Mouse (Mus musculus): Measurements from ENCODE around the gene Slc25a38. TPM values are rescaled to one million over a fixed set of nuclear protein-coding genes. Genes with fewer than 3 reads are reported as not detected.
A peak's percentile ranks its signal among the peaks of the same experiment; 100 is the strongest.

The Slc25a38 gene
- total RNA-seq (2021) = 10 to 100 TPM; 10.2 to 11.7 TPM

GRCm38 (mm10) chr9:120110211-120111018 is at the start of gene Slc25a38:
Gene Slc25a38 (plus strand): TSS chr9:120110374.
- intact Hi-C loops (cut with DNase I) = loop anchor here (1.0 kb wide), 1 partner anchor 17 kb away; the partner anchor contains the start of gene Rpsa
- DNase-seq = peak; percentile 95 to 96

DNA sequence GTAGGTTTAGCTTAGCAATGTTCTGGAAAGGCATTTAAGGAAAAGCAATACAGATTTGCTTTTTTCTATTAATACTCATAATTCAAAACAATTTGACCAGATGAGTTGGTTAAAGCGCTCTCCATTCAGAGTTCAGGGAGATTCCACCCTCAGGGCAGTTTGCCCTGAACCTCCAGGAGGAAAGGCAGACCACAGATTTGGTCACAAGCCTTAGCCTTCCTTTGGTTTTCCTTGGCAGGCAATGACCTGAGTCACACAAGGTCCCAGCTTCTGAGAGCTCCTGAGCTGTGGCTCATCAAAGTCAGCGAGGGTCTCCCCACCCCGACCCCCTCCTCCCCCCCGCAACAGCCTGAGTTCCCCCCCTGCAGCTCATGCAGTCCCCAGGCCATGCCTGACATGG is 45.9 kb upstream of the Slc25a38 start:
- DNase-seq = no peak

DNA sequence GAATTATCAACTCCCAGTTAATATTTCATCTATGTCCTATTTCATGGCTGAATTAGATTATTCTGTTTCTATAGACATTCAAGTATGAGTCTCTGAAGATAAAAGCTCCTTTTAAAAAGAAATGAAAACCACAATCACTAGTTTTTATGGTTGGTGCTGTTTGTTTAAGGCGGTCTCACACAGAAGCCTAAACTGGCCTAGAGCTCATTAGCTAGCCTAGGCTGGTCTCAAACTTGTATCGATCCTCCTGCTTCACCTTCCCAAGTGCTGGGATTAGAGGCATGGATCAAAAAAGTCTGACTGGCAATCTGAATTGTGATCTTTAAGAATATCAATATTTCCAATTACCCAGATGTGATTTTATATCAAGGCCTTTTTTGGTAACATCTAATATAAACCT is 42.6 kb upstream of the Slc25a38 start:
- intact Hi-C loops (cut with DNase I) = no loop called here
- no peak for DNase-seq

More for the DNA sequence above, 45.9 kb upstream of the Slc25a38 start:
- intact Hi-C loops (cut with DNase I) = no loop called here

- DNase-seq = peak in 1 of 2 experiments; percentile 9
These were observed 42.1 kb upstream of the Slc25a38 start for GRCm38 (mm10) chr9:120068047-120068446.

GRCm38 (mm10) chr9:120069779-120070178 is 40.4 kb upstream of the Slc25a38 start, which contains the start of gene Cx3cr1:
Gene Cx3cr1 (minus strand): TSS chr9:120069879.
- intact Hi-C loops (cut with DNase I) = no loop called here
- DNase-seq = no peak

More at GRCm38 (mm10) chr9:120068047-120068446, 42.1 kb upstream of the Slc25a38 start:
- intact Hi-C loops (cut with DNase I) = no loop called here

DNA sequence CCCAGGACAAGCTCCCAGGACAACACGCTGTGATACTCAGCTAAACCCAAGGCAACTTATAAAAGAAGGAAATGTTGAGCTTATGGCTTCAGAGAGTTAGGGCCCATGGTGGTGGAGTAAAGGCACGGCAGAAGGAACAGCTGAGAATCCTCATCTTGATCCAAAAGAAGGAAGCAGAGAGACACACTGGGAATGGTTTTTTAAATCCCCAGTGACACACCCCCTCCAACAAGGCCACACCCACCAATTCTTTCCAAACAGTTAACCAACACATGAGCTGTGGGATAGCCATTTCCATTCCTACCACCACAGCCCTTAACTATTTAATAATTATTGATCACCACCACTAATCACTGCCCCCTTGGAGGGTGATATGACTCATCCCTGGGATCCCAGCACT is 38.9 kb upstream of the Slc25a38 start:
- intact Hi-C loops (cut with DNase I) = no loop called here
- peak; percentile 12 to 36 for DNase-seq

GRCm38 (mm10) chr9:120073169-120073568 is 37.0 kb upstream of the Slc25a38 start:
- intact Hi-C loops (cut with DNase I) = loop anchor here (2.0 kb wide), 2 partner anchors 44 to 110 kb away; no protein-coding TSS in a partner anchor
- DNase-seq = peak; percentile 89 to 94

DNA sequence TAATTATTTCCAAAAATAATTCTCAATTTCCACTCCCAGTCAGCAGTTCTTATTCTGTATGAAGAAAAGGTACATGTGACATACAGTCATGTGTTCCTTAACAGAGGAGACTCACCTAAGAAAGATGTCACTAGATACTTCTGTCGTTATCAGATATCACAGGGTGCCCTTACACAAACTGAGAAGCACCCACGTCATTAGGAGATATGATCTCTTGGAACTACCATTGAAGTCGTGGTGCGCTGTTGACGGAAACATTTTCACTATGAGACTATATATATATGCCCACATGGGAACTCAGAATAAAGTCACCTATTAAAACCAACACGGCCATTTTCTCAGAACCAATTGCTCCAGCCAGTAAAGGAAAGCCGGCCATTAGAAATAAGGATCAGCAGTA is 35.7 kb upstream of the Slc25a38 start:
- intact Hi-C loops (cut with DNase I) = no loop called here
- no peak for DNase-seq

GRCm38 (mm10) chr9:120078241-120078640 is 31.9 kb upstream of the Slc25a38 start:
- no peak for DNase-seq
- intact Hi-C loops (cut with DNase I) = no loop called here

GRCm38 (mm10) chr9:120079901-120080300 is 30.3 kb upstream of the Slc25a38 start:
- intact Hi-C loops (cut with DNase I) = no loop called here
- no peak for DNase-seq

DNA sequence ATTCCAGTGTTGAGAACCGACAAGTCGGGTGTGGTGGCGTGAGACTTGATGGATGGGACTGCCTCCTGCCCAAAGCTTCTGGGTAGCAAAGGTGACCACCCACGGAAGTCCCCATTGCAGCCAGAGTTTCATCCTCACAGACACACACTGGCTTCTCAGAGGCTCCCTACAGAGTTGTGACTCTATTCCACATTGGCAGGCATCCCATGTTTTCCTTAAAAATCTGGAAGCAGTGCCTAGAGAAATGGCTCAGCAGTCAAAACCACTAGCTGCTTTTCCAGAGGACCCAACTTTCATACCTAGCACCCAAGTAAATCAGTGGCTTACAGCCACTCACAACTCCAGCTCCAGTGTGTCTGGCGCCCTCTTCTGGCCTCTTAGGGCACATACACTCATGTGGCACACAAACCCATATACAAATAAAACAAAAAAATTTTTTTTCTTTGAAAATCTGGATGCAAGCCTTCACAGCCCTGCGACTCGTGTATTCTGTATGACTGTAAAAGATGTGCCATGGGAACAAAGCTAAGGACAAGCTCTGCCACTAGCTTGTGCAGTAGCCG is 29.5 kb upstream of the Slc25a38 start:
- peak; percentile 37 to 40 for DNase-seq
- intact Hi-C loops (cut with DNase I) = no loop called here

DNA sequence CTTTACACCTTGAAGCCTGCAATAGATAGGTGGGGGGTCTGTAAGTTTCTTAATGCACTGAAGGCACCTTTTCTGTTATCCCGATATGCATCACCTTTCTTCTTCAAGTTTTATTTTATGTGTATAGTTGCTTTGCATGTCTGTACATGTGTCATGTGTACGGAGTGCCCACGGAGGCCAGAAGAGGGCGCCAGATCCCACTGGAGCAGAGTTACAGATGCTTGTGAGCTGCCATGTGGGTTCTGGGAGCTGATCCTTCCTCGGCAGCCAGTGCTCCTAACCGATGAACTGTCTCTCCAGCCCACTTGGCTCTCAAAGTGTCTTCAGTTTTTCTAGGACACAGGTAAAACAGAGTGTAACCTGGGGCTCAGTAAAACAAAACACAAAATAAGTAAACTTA is 28.9 kb upstream of the Slc25a38 start:
- intact Hi-C loops (cut with DNase I) = no loop called here
- DNase-seq = no peak

- intact Hi-C loops (cut with DNase I) = no loop called here
These were observed 28.2 kb upstream of the Slc25a38 start for GRCm38 (mm10) chr9:120081967-120082366.

GRCm38 (mm10) chr9:120082691-120083090 is 27.5 kb upstream of the Slc25a38 start:
- no peak for DNase-seq
- intact Hi-C loops (cut with DNase I) = no loop called here

More at GRCm38 (mm10) chr9:120081967-120082366, 28.2 kb upstream of the Slc25a38 start:
- DNase-seq = no peak

GRCm38 (mm10) chr9:120083158-120083894 is 26.8 kb upstream of the Slc25a38 start:
- no peak for DNase-seq
- intact Hi-C loops (cut with DNase I) = no loop called here

DNA sequence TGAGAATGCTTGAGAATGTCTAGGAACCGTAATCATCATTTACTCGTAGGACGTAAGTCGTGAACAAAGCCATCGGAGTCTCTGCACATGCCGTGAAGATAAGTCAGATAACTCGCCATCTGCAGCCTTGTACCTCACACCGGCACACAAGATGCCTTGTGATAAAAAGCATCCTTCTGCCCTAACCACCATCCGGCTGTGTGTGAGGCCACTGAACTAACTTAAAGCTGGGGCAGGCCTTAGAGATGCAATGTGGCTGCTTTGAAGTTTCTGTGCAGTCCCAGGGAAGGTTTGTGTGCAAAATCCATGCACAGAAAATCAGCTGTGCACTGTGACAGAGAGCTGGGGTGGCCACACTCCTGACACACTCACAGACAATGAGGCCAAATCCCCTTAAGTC is 25.8 kb upstream of the Slc25a38 start:
- intact Hi-C loops (cut with DNase I) = no loop called here
- DNase-seq = no peak

GRCm38 (mm10) chr9:120089125-120089524 is 21.0 kb upstream of the Slc25a38 start:
- intact Hi-C loops (cut with DNase I) = no loop called here
- no peak for DNase-seq

DNA sequence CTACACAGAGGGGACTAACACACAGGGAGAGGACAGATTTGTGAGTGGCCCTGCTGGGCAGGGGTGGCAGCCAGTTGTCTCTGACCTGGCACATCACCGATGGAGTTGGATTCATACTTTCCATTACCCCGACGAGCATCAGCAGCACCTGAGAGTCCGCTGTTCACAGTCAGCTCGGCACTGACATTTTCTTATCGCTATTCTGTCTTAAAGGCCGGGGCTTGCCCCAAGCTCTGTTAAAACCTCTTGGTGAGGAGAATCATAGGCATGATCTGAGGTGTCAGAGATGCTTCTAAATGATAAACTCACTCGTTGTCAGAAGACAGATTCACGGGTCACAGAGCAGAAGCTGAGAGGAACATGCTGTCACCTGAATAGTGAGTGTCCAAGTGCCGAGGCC is 19.1 kb upstream of the Slc25a38 start:
- no peak for DNase-seq
- intact Hi-C loops (cut with DNase I) = no loop called here

DNA sequence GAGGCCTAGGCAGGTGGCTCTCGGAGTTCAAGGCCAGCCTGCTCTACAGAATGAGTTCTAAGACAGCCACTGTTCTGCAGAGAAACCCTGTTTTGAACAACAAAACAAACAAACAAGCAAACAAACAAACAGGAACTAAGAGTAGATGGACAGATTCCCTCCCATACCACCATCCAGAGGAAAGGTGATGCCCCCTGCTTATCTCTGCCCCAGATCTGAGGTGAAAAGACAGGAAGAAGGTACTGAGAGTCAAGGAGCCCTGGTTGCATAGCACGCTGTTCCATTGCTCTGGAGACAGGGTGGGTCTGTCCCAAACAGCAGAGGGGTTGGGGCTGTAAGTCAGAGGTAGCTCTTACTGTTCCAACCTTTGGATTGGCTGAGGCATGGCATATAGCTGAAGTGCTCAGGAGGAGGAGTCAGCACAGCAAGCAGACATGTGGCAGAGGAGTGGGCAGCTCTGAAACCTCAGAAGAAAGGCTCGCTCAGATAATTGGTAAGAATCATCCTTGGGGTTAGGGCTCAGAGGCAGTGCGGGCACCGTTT is 18.4 kb upstream of the Slc25a38 start, which contains the start of gene Ccr8:
TSS of gene Ccr8 (plus strand) at position 419 of the 543 bp plus-strand sequence.
- intact Hi-C loops (cut with DNase I) = no loop called here
- DNase-seq = no peak

DNA sequence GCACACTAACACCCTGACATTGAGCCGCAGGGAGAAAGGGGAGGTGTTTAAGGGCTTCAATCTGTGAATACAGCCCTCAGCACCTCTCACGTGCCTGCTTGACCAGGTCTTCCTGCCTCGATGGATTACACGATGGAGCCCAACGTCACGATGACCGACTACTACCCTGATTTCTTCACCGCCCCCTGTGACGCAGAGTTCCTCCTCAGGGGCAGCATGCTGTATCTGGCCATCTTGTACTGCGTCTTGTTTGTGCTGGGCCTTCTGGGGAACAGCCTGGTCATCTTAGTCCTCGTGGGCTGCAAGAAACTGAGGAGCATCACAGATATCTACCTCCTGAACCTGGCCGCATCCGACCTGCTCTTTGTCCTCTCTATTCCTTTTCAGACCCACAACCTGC is 16.5 kb upstream of the Slc25a38 start:
- DNase-seq = no peak
- intact Hi-C loops (cut with DNase I) = no loop called here

DNA sequence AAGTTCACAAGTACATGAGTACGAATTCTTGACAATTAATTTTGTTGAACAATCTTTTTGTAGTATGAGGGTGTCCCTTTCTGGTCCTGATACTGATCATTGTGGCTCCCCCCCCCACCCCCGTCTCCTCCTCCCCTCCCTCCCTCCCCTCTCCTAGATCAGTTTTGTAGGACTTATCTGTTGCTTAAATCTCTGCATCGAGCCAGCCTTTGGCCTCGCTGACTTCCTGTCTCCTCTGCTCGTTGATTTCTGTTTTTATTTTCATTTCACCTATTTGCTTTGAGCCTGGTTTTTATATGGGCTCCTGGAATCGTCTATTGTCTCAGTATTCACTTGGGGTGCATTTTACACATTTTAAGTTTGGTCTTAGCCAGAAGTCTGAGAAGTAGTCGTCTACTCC is 14.3 kb upstream of the Slc25a38 start:
- intact Hi-C loops (cut with DNase I) = loop anchor here (5.0 kb wide), 1 partner anchor 134 kb away; no protein-coding TSS in a partner anchor
- no peak for DNase-seq
